Mouse (Mus musculus): Measurements from ENCODE around the gene Lpar3.
"Not testable (repeated sequence)": the region's sequence is repeated elsewhere in the genome, so short reads cannot be mapped to it uniquely, and the experiment has no call there.

Gene Lpar3

DNA sequence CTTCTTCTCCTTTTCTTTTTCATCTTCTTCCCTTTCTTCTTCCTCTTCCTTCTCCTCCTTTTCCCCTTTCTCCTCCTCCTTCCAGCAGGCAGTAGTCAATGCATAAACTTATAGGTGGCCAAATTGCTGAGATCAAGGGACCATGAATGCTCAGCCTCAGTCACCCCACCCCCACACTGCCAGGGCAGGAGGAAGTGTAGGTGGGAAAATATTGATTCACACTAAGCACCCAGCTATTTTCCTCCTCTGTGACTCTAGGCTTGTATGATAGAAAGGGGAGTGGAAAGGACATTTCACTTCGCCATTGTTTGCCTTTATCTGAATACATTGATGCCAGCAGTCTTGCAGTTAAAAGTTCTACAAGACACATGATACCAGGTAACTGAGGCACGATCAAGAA lies 13.3 kb upstream of the Lpar3 start:
- no peak for DNase-seq (ENCODE audit: low read depth, low spot score)

GRCm38 (mm10) chr3:146209759-146210158 lies 11.0 kb upstream of the Lpar3 start:
- not testable (repeated sequence) for DNase-seq (ENCODE audit: low read depth, low spot score)

- DNase-seq (ENCODE audit: low read depth, low spot score) = no peak
Measured at GRCm38 (mm10) chr3:146211141-146211747, 9.5 kb upstream of the Lpar3 start.

DNA sequence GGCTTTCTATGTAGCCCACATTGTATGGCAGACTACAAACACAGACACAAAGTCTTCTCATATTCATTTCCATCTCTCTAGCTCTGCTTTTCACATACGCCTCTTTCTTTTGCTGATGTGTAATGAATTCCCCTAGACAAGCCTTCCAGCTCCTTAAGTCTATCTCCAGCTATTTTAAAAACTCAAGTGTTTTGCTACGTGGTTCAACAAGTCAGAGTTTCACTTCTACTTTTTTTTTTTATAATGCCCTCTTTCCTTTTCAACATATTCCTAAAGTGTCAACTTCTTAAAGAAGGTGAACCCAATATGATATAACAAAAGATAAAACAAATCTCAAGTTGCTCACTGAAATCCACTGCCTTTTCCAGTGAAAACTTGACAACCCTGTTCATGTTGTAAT lies 8.8 kb upstream of the Lpar3 start:
- no peak for DNase-seq (ENCODE audit: low read depth, low spot score)

DNA sequence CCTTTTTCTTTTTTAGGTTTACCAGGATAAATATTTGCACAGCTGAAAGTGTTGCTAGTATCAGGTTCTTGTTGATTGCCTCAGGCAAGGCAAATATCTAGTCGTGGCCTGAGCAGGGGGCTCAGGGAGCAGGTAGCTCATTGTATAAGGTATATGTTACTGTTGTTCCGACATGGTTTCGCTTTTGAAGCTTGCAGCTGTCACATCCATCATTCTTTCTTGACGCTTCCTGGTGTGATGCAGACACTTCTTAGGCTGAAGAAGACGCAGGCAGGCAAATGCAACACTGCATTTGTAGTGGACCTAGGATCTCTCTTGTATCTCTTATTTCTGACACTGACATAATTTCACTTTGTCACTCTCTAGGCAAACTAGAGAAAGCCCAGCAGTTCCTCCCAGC lies 7.4 kb upstream of the Lpar3 start:
- no peak for DNase-seq (ENCODE audit: low read depth, low spot score)

DNA sequence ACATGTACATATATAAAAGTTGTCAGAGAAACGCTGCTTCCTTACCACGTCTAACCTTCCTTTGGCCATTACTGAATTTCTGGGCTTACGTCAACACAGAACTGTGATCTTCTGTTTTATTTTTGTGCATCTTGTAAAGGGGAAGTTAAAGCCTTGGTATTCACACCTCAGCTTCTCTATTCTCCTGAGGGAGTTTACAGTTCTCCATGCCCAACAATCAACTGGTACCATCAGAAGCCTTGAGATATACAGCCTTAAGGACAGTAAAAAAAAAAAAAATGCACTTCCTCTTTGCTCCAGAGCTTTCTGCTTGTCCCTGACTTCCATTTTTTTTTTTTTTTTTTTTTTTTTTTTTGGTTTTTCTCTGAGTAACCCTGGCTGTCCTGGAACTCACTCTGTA lies 4.2 kb upstream of the Lpar3 start:
- DNase-seq (ENCODE audit: low read depth, low spot score) = no peak

DNA sequence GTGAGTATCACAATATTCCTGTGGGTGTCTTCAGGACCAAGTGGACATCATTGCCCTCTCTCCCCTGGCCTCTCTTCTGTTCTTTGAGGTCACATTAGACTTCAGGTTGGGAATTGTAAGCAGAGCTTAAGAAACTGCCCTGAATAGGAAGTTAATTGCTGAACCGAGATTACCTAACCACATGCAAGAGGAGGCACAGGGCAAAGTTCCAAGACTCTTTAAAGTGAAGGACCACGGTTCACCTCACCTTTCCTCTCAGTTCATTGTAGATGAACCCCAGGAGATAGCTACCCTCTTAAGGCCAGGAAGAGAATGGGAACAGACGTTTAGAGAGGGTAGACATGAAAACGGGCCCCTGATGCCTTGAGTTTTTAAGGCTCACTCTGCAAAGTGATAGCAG lies 3.5 kb downstream of the Lpar3 start:
- no peak for DNase-seq (ENCODE audit: low read depth, low spot score)

GRCm38 (mm10) chr3:146225061-146225761 lies 4.4 kb downstream of the Lpar3 start:
- DNase-seq (ENCODE audit: low read depth, low spot score) = no peak

GRCm38 (mm10) chr3:146227427-146227826 lies 6.7 kb downstream of the Lpar3 start:
- DNase-seq (ENCODE audit: low read depth, low spot score) = no peak

DNA sequence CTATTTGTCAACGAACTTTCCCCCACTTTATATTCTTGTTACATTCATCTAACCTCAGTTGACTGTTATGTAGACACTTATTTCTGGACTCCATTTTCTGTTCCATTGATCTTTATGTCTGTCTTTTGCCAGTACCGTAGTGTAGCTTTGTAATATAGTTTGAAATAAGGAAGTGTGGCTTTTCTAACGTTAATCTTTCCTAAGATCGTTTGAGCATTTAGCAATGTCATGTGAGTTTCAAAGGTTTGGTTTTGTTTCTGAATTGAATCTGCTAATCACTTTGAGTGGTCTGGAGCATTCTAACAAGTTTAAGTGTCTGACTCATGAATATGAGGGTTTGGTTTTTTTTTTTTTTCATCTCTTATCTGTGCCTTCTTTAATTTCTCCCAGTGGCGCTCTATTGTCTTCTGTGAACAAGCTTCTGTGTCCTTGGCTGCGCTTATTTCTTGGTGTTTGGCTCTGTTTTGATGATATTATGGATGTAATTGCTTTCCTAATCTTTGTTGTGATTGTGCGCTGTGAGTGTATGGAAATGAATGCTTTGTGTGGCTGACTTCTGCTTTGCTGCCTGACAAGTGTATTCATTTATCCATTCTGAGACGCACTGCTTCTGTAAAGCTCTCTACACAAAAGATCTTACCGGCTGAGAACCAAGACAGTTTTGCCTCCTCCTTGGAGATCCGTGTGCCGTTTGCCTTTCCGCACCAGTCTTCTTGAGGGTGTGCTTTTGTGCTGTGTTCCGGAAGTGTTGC lies 8.0 kb downstream of the Lpar3 start:
- no peak for DNase-seq (ENCODE audit: low read depth, low spot score)

- DNase-seq (ENCODE audit: low read depth, low spot score) = no peak
Measured at GRCm38 (mm10) chr3:146232708-146233107, 11.9 kb downstream of the Lpar3 start.

GRCm38 (mm10) chr3:146233741-146234140 lies 13.0 kb downstream of the Lpar3 start:
- DNase-seq (ENCODE audit: low read depth, low spot score) = no peak

GRCm38 (mm10) chr3:146234530-146234929 lies 13.8 kb downstream of the Lpar3 start:
- DNase-seq (ENCODE audit: low read depth, low spot score) = no peak

- DNase-seq (ENCODE audit: low read depth, low spot score) = no peak
Measured at GRCm38 (mm10) chr3:146236280-146236679, 15.5 kb downstream of the Lpar3 start.

- no peak for DNase-seq (ENCODE audit: low read depth, low spot score)
Measured at GRCm38 (mm10) chr3:146237676-146238075, 16.9 kb downstream of the Lpar3 start.

DNA sequence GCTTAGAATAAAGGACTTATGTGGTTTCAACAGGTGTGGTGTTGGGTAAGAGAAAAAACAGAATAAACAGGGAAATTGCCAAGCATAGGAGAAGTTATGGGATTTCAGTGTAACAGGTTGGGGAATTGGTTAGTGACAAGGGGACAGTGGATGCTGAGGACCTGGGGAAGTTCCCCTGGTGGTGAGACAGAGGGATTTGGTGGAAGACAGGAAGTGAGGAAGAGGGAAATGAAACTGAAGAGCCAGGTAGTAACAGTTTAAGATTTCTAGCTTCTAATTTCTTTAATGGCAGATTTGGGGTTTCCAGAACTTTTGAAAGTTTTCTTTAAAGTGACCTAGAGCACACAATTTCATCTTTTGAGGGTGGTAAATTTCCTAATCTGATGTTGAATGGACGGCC lies 23.9 kb downstream of the Lpar3 start:
- no peak for DNase-seq (ENCODE audit: low read depth, low spot score)

DNA sequence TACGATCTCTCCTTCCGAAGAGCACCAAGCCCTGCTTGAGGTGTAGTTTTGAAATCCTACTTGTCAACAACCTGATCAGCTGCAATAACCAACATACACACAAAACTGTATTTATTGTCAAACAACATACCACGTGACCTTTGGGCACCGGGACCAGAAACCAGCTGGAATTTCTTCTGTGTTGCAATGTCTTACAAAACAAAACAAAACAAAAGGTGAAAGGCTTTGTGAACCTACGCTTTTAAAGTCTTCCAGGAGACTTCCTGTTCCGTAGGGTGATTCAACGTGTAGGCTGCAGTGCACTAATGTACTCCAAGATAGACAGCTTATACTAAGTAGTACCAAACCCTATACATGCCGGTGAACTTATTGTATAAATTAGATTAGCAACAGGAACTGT lies 25.8 kb downstream of the Lpar3 start:
- DNase-seq (ENCODE audit: low read depth, low spot score) = no peak

DNA sequence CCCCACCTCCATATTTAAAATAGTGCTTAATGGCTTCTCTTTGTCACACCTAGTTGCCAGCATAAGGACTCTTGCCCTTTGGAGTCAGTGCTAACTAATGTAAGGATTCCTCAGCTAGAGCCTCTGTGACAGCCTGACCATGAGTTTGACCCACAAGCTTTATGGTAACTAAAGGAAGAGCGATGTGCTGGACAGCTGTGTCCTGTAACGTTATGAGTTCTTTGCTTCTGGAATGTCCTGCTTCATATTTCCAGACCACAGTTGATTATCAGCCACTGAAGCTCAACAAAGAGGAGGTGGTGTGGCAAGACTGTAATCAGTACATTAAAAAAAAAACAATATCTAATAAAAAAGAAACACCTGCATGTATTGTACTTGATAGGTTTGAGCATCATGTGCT lies 26.2 kb downstream of the Lpar3 start:
- DNase-seq (ENCODE audit: low read depth, low spot score) = no peak

GRCm38 (mm10) chr3:146249895-146250294 lies 29.1 kb downstream of the Lpar3 start:
- no peak for DNase-seq (ENCODE audit: low read depth, low spot score)

DNA sequence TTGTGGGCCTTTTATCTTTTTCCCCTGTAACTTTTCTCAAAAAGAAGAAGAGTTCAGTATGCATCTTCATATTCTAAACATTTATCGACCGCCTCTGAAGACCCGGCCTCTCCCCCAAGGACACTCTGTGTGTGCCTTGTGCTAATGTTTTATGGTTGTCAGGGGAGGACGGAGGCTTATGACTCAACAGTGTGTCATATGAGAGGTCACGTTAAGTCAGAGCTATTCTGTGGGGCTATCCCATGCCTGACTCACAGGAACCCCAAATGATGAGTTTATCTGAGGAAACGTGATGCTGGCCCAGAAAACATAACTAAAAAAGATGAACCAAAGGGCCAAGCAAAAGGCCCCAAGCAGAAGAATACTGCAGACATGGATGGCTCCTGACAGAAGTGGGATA lies 31.0 kb downstream of the Lpar3 start:
- DNase-seq (ENCODE audit: low read depth, low spot score) = no peak

DNA sequence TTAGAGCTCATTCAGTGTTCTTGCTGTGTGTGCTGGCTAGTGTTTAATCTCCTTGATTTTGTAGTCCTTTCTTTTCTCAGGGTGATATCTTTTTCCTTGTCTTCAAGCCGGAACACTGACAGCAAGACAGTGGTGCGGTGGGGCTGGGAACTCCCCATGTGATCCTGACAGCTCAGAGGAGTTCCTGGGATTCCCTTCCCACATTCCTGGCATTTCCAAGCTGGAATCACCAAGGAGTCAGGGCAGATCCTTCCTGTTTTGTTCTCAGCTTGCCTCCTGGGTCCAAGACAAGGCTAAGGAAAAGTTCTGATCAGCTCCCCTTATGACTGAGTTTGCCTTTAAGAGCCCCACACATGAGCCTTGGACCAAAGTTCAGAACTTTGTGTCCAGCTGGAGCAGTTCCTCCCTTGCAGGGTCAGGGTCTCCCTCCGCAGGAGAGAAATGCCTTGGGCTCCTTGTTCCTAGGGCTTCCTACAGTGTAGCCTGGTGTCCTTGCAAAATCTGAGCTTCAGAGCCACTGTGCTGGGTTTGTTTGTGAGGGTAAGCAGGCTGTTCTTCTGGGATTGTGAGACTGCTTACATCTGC lies 33.1 kb downstream of the Lpar3 start:
- no peak for DNase-seq (ENCODE audit: low read depth, low spot score)

DNA sequence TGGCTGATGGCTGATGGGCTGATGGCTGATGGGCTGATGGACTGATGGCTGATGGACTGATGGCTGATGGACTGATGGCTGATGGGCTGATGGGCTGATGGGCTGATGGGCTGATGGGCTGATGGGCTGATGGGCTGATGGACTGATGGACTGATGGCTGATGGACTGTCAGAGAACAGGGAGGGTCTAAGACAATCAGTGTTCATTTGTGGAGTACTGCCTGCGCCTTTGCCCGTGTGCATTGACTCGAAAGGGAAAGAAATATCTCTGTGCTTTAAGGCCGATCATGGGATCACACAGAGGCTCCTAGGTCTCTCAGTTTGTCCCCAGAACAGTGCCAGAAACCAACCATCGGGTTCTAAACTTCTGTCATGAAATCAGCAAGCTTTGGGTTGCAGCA lies 34.4 kb downstream of the Lpar3 start:
- DNase-seq (ENCODE audit: low read depth, low spot score) = no peak
